Mouse (Mus musculus): ENCODE data around the gene Trip12. TPM values are rescaled to one million over a fixed set of nuclear protein-coding genes. Genes with fewer than 3 reads are reported as not detected.

Trip12 gene
- 13.7 and 18.2 TPM in 2 replicates for polyA plus RNA-seq (2012; rRNA removed)

DNA sequence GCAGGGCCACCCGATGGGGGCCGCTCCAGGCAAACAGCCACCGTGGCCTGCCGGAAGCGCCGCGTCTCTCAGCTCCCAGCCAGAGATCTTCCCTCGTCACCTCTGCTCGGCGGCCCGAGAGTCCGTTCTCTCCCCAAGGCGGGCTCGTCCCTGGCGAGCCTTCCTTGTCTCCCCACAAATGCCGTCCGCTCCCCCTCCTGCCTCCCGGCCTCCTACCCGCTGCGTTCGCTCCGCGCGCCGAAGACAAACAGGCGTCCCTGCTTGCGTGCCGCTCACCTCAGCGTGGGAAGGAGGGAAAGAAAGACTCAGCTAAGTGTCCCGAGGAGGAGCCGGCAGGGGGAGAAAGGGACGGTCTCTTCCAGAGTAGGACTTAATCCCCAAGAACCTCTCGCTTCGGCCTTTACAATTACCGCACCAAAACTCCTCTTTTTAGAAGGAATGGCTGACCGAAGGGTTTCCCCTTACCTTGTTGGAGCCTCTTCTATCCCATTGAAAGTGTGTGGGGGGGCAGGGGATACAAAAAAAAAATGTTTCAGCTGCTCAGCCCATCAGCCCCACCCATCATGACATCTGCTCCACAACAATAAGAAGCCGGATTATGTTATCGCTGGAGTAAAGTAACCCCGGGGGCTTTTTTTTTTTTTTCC lies at the start of gene Trip12:
TSS of gene Trip12 (minus strand) at position 499 of the 647 bp plus-strand sequence.
- WGBS, result 2% methylated on average over 39 of the region's 39 CpGs
- Histone ChIP-seq H3K4me3 (ENCODE audit: extremely low read depth, insufficient read depth, insufficient read length) (peak within 1 kb of the TSS; percentile 94), H3K4me1 (ENCODE audit: control insufficient read depth, insufficient read depth, insufficient read length) (peaks cover 4% of the 10 kb centered on the region; the same call in 1 of the 2 replicates), H3K36me3 (ENCODE audit: control insufficient read depth, insufficient read depth, low read length) (no peaks in the 10 kb centered on the region), H3K27ac (ENCODE audit: insufficient read depth, low read length) (peak within 1 kb of the TSS; percentile 97), H3K27me3 (ENCODE audit: control insufficient read depth, insufficient read depth, low read length) (no peaks in the 10 kb centered on the region)
- TF ChIP-seq POLR2A (IDR thresholded peaks at IDR 0.05; ENCODE audit: low read depth, low read length) (no peak), CTCF (IDR thresholded peaks at IDR 0.05; ENCODE audit: extremely low read depth, insufficient read depth, insufficient read length, insufficient replicate concordance) (no peak)
- no peak for DNase-seq (ENCODE audit: low read depth in 1 of 2, low spot score in 2 of 2)

DNA sequence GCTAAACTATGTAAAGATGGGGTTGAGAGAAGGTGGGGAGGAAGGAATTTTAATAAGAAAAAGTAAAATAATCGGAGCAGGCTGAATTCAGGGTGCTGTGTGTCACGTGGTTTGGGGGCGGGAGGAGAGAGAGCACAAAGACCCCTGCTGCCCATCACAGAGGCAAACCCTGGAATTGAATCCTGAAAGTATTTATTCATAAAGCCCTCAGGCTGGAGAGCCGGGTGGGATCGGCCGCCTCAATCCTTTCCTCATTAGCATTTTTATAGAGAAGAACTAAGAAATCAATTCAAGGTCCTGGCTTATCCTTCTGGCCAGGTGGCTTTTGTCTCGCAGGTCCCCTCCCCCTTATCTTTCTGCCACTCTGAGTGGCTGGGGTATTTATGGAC lies 49.7 kb upstream of the Trip12 start:
- no peak overlapping the region for H3K27ac ChIP-seq (ENCODE audit: insufficient read depth, low read length)
- no peaks in the 10 kb centered on the region for H3K36me3 ChIP-seq (ENCODE audit: control insufficient read depth, insufficient read depth, low read length)
- H3K4me1 ChIP-seq (ENCODE audit: control insufficient read depth, insufficient read depth, insufficient read length), result no peaks in the 10 kb centered on the region
- no peak for TF ChIP-seq POLR2A (IDR thresholded peaks at IDR 0.05; ENCODE audit: low read depth, low read length)
- TF ChIP-seq CTCF (IDR thresholded peaks at IDR 0.05; ENCODE audit: extremely low read depth, insufficient read depth, insufficient read length, insufficient replicate concordance), result no peak
- no peaks in the 10 kb centered on the region for H3K27me3 ChIP-seq (ENCODE audit: control insufficient read depth, insufficient read depth, low read length)
- no peak for DNase-seq (ENCODE audit: low read depth in 1 of 2, low spot score in 2 of 2)
- no peak overlapping the region for H3K4me3 ChIP-seq (ENCODE audit: extremely low read depth, insufficient read depth, insufficient read length)
- WGBS, result 84% methylated on average over 7 of the region's 7 CpGs

DNA sequence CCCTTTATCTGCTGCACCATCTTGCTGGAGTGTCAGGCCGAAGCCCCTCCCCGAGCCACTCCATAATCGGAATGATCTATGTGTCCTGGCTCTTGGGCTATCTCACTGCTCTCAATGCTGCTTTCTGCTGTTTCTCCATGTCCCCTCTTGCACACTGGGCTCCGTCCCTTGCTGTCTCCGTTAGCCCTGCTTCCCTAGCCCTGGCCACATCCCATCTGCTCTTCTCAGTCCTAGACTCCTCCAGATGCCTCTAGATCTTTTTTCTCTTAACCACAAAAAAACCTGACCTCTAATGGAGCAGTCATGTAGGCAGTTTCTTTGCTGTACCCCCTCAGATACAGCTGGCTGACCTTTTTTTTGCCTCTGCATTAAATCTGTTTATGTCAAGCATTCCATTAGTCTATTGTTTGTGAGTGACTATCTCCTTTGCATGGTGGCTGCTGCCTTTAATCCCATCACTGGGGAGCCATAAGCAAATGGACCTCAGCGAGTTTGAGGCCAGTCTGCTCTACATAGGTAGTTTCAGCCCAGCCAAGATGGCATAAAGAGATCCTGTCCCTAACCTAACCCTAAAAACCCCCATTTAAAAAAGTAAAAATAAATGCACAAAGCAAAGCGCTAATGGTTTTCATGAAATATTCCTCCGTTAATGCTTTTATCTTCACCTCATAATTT lies 49.2 kb upstream of the Trip12 start:
- H3K4me3 ChIP-seq (ENCODE audit: extremely low read depth, insufficient read depth, insufficient read length), result no peak overlapping the region
- TF ChIP-seq POLR2A (IDR thresholded peaks at IDR 0.05; ENCODE audit: low read depth, low read length) (no peak), CTCF (IDR thresholded peaks at IDR 0.05; ENCODE audit: extremely low read depth, insufficient read depth, insufficient read length, insufficient replicate concordance) (no peak)
- H3K27me3 ChIP-seq (ENCODE audit: control insufficient read depth, insufficient read depth, low read length), result no peaks in the 10 kb centered on the region
- no peak overlapping the region for H3K27ac ChIP-seq (ENCODE audit: insufficient read depth, low read length)
- DNase-seq (ENCODE audit: low read depth in 1 of 2, low spot score in 2 of 2), result no peak
- H3K36me3 ChIP-seq (ENCODE audit: control insufficient read depth, insufficient read depth, low read length), result no peaks in the 10 kb centered on the region
- no peaks in the 10 kb centered on the region for H3K4me1 ChIP-seq (ENCODE audit: control insufficient read depth, insufficient read depth, insufficient read length)
- 83% methylated on average over 8 of the region's 8 CpGs for WGBS

DNA sequence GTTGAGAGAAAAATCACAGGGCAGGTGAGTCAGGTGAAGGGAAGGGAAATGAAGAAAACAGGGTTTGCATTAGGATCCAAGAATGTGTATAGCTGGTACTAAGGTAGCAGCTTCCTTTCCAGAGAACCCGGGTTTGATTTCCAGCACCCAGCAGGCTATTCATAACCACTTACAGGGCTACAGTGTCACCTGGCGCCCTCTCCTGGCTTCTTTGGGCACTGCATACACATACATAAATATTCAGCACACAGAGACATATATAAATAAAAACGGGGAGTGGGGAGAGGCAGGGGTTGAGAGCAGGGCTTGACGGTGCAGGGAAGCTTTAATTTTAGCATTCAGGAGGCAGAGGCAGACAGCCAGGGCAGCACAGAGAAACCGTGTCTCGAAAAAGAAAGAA lies 45.6 kb upstream of the Trip12 start:
- no peak for DNase-seq (ENCODE audit: low read depth in 1 of 2, low spot score in 2 of 2)
- WGBS, result 86% methylated on average over 6 of the region's 6 CpGs

DNA sequence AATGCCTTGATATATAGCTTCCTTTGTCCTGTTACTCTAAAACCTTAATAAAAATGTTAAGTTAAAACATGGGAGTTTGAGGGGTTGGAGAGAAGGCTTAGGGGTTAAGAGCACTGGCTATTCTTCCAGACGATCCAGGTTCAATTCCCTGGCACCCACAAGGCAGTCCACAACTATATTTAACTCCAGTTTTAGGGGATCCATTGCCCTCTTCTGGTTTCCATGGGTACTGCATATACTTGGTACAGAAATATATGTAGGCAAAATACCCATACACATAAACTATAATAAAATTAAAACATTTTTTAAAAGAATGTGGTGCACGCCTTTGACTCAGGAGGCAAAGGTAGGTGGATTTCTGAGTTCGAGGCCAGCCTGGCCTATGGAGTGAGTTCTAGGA lies 44.9 kb upstream of the Trip12 start:
- H3K4me1 ChIP-seq (ENCODE audit: control insufficient read depth, insufficient read depth, insufficient read length), result no peaks in the 10 kb centered on the region
- no peaks in the 10 kb centered on the region for H3K27me3 ChIP-seq (ENCODE audit: control insufficient read depth, insufficient read depth, low read length)
- TF ChIP-seq CTCF (IDR thresholded peaks at IDR 0.05; ENCODE audit: extremely low read depth, insufficient read depth, insufficient read length, insufficient replicate concordance) (no peak), POLR2A (IDR thresholded peaks at IDR 0.05; ENCODE audit: low read depth, low read length) (no peak)
- no peak for DNase-seq (ENCODE audit: low read depth in 1 of 2, low spot score in 2 of 2)
- 78% methylated on average over 3 of the region's 3 CpGs for WGBS
- no peaks in the 10 kb centered on the region for H3K36me3 ChIP-seq (ENCODE audit: control insufficient read depth, insufficient read depth, low read length)
- no peak overlapping the region for H3K4me3 ChIP-seq (ENCODE audit: extremely low read depth, insufficient read depth, insufficient read length)
- no peak overlapping the region for H3K27ac ChIP-seq (ENCODE audit: insufficient read depth, low read length)

More for the DNA sequence above, 45.6 kb upstream of the Trip12 start:
- no peaks in the 10 kb centered on the region for H3K36me3 ChIP-seq (ENCODE audit: control insufficient read depth, insufficient read depth, low read length)
- TF ChIP-seq CTCF (IDR thresholded peaks at IDR 0.05; ENCODE audit: extremely low read depth, insufficient read depth, insufficient read length, insufficient replicate concordance), result no peak
- TF ChIP-seq POLR2A (IDR thresholded peaks at IDR 0.05; ENCODE audit: low read depth, low read length), result no peak
- H3K4me3 ChIP-seq (ENCODE audit: extremely low read depth, insufficient read depth, insufficient read length), result no peak overlapping the region
- no peak overlapping the region for H3K27ac ChIP-seq (ENCODE audit: insufficient read depth, low read length)
- H3K4me1 ChIP-seq (ENCODE audit: control insufficient read depth, insufficient read depth, insufficient read length), result no peaks in the 10 kb centered on the region
- no peaks in the 10 kb centered on the region for H3K27me3 ChIP-seq (ENCODE audit: control insufficient read depth, insufficient read depth, low read length)

DNA sequence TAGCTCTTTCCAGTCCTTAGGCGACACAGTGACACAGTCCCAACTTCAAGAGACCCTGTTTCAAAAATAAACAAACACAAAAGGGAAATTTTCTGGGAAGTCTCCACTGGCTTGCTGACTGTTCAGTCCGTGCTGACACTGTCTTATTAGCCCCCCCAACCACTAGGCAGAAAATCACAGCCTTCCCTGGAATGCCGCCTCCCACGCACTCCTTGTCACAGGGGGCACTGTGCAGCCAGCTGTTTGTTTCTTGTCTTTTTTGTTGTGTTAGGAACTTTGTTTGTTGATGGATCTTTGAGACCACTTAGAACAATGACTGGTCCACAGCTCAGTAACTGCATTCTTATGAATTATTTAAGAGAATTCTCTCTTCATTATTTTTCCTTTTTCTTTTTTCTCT lies 43.6 kb upstream of the Trip12 start:
- H3K27me3 ChIP-seq (ENCODE audit: control insufficient read depth, insufficient read depth, low read length), result no peaks in the 10 kb centered on the region
- H3K27ac ChIP-seq (ENCODE audit: insufficient read depth, low read length), result no peak overlapping the region
- no peak overlapping the region for H3K4me3 ChIP-seq (ENCODE audit: extremely low read depth, insufficient read depth, insufficient read length)
- TF ChIP-seq POLR2A (IDR thresholded peaks at IDR 0.05; ENCODE audit: low read depth, low read length) (no peak), CTCF (IDR thresholded peaks at IDR 0.05; ENCODE audit: extremely low read depth, insufficient read depth, insufficient read length, insufficient replicate concordance) (no peak)
- WGBS, result 85% methylated on average over 4 of the region's 4 CpGs
- no peaks in the 10 kb centered on the region for H3K36me3 ChIP-seq (ENCODE audit: control insufficient read depth, insufficient read depth, low read length)
- no peak for DNase-seq (ENCODE audit: low read depth in 1 of 2, low spot score in 2 of 2)
- H3K4me1 ChIP-seq (ENCODE audit: control insufficient read depth, insufficient read depth, insufficient read length), result no peaks in the 10 kb centered on the region

DNA sequence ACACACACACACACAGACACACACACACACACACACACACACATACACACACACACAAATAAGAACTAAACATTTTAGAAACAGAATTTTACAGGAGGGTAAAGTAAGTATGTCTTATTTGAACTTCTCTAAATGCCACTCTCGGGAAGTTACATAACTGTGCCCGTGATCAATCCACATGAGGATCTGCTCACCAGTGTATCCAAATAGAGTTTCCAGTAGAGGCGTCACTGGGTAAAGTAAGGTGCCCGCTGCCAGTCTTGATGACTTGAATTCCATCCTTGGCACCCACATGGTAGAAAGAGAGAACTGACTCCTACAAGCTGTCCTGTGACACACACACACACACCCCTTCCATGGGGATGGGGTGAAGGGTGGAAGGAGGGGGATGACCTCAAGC lies 42.6 kb upstream of the Trip12 start:
- no peak for DNase-seq (ENCODE audit: low read depth in 1 of 2, low spot score in 2 of 2)
- Histone ChIP-seq H3K36me3 (ENCODE audit: control insufficient read depth, insufficient read depth, low read length) (no peaks in the 10 kb centered on the region), H3K27me3 (ENCODE audit: control insufficient read depth, insufficient read depth, low read length) (no peaks in the 10 kb centered on the region), H3K4me3 (ENCODE audit: extremely low read depth, insufficient read depth, insufficient read length) (no peak overlapping the region), H3K4me1 (ENCODE audit: control insufficient read depth, insufficient read depth, insufficient read length) (no peaks in the 10 kb centered on the region), H3K27ac (ENCODE audit: insufficient read depth, low read length) (no peak overlapping the region)
- TF ChIP-seq POLR2A (IDR thresholded peaks at IDR 0.05; ENCODE audit: low read depth, low read length) (no peak), CTCF (IDR thresholded peaks at IDR 0.05; ENCODE audit: extremely low read depth, insufficient read depth, insufficient read length, insufficient replicate concordance) (no peak)
- 73% methylated on average over 4 of the region's 4 CpGs for WGBS

All from spleen, adult 2 months (tissue).